Mouse (Mus musculus) ES-Bruce4 (cell line): ENCODE measurements around the gene Kcna5.

Experiments used
- CTCF ChIP-seq: IDR thresholded peaks from one replicate; pipeline ENCODE4 v1.8.1; 2011; ENCODE audit warnings: low read depth, low read length
- EP300 ChIP-seq: IDR thresholded peaks from 2 replicates; pipeline ENCODE4 v1.6.1; 2011; ENCODE audit warnings: low read depth, low read length; ENCODE audit not compliant: insufficient read depth
- POLR2A ChIP-seq: IDR thresholded peaks from one replicate; pipeline ENCODE4 v1.8.1; 2011; ENCODE audit warnings: low read length; ENCODE audit not compliant: insufficient read depth

- TF ChIP-seq CTCF (no peak), POLR2A (no peak), EP300 (no peak)
Measured at GRCm38 (mm10) chr6:126564376-126564775, 29.2 kb upstream of the Kcna5 start.
